Mouse (Mus musculus): ENCODE results near the gene Dnajc11. TPM values are rescaled to one million over a fixed set of nuclear protein-coding genes. Genes with fewer than 3 reads are reported as not detected.
A peak's percentile ranks its signal among the peaks of the same experiment; 100 is the strongest.

Gene Dnajc11
- polyA plus RNA-seq, 1 experiment from 2014 or later: 81.6 TPM

DNA sequence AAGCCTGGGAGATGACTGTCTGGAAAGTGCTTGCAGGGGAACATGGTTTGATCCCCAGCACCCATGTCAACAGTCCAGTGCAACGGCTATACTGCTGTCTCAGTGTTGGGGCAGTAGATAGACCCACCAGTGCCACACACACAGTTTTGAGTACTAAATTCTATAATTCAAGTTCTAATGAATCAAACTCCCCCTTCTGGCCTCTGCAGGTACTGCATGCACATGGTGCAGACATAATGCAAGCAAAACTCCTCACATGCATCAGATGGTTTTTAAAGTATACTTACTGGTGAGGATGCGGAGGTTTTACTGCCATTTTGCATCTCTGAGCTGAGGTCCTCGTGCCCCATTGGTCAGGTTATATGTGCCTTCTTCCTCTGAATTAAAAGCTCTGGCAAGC is 42.0 kb downstream of the Dnajc11 start:
- no peaks in the 10 kb centered on the region for H3K4me1 ChIP-seq (replicated peaks)
- ATAC-seq (ENCODE audit: low FRiP score, low read depth): no peak
- H3K4me2 ChIP-seq: no peak overlapping the region
- H3K4me3 ChIP-seq: no peak overlapping the region
- no peaks in the 10 kb centered on the region for H3K9me3 ChIP-seq
- H3K9ac ChIP-seq: no peak overlapping the region
- WGBS: 93% methylated on average over 3 of the region's 3 CpGs
- no peaks in the 10 kb centered on the region for H3K27me3 ChIP-seq
- H3K27ac ChIP-seq (replicated peaks): no peak overlapping the region
- H3K36me3 ChIP-seq: peaks cover 33% of the 10 kb centered on the region

DNA sequence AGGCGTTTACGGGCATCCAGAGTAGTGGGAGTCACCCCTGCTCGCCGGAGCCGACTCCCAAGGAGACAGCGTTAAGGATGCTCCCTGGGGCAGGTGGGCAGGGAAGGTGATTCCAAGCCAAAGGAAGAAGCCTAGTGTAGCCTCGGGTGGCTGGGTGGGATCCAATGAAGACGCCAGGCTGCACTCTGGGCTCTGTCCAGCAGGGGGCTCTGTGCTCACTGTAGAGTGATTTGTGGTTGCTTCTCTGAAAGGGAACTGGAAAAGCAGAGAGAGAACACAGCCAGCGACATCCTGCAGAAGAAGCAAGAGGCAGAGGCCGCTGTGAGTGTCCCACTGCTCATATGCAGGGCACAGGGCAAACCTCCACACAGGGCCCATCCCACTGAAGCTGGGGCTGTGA is 44.3 kb downstream of the Dnajc11 start:
- peak; percentile 25; the same call in 1 of the 2 replicates for ATAC-seq (ENCODE audit: low FRiP score, low read depth)
- Histone ChIP-seq H3K27me3 (no peaks in the 10 kb centered on the region), H3K27ac (replicated peaks) (no peak overlapping the region), H3K4me3 (no peak overlapping the region), H3K9ac (no peak overlapping the region), H3K9me3 (no peaks in the 10 kb centered on the region), H3K36me3 (peaks cover 38% of the 10 kb centered on the region), H3K4me2 (no peak overlapping the region), H3K4me1 (replicated peaks) (peaks cover 3% of the 10 kb centered on the region; the same call in 1 of the 2 replicates)
- 40% methylated on average over 10 of the region's 10 CpGs for WGBS

DNA sequence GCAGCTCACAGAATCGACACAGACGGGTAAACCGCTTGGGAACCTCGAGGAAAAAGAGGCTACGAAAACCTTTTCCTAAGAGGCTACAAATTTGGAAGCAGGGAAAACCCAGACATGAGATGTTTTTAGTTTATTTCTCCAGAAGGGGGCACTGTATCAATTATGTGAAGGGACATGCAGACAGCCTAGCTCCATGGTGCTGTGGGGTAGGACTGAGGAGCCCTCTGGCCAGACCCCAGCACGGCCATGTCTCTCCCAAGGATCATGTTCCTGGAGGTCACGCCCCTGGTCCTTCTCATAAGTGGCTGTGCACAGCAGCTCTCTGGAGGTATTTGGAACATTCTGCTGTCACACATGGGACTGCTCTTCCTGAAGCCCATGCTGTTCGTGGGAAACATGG is 47.2 kb downstream of the Dnajc11 start:
- no peak for ATAC-seq (ENCODE audit: low FRiP score, low read depth)
- H3K27ac ChIP-seq (replicated peaks): no peak overlapping the region
- no peak overlapping the region for H3K4me3 ChIP-seq
- 81% methylated on average over 8 of the region's 8 CpGs for WGBS
- H3K9me3 ChIP-seq: no peaks in the 10 kb centered on the region
- H3K36me3 ChIP-seq: peaks cover 21% of the 10 kb centered on the region
- no peaks in the 10 kb centered on the region for H3K27me3 ChIP-seq
- peaks cover 3% of the 10 kb centered on the region; the same call in 1 of the 2 replicates for H3K4me1 ChIP-seq (replicated peaks)
- H3K9ac ChIP-seq: no peak overlapping the region
- no peak overlapping the region for H3K4me2 ChIP-seq

- Histone ChIP-seq H3K27me3 (no peaks in the 10 kb centered on the region), H3K27ac (replicated peaks) (peak overlapping the region; percentile 42; the same call in 1 of the 2 replicates), H3K9ac (no peak overlapping the region), H3K4me1 (replicated peaks) (peaks cover 4% of the 10 kb centered on the region), H3K4me2 (no peak overlapping the region), H3K9me3 (no peaks in the 10 kb centered on the region), H3K4me3 (no peak overlapping the region), H3K36me3 (peaks cover 18% of the 10 kb centered on the region)
- WGBS: 10% methylated on average over 5 of the region's 5 CpGs
- peak; percentile 67 for ATAC-seq (ENCODE audit: low FRiP score, low read depth)
Observed at GRCm38 (mm10) chr4:151981363-151981762, 47.9 kb downstream of the Dnajc11 start.

DNA sequence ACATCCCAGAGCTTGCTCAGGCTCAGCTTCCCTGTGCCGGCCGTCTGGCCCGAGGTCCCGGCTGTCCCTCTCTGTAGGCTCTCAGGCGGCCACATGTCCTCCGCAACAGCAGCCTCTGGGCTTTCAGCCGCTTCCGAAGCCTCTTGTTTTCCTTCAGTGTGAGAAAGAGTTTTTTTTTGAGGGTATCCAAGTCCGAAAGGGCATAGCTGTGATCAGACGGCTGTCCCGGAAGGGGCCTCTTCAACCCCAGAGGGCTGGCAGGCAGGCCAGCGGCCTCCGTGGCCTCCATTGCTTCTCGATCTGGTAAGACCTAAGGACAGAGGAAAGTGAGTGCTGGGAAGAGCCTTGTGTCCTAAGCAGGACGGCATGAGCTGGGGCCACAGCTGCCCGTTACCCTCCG is 49.6 kb downstream of the Dnajc11 start:
- WGBS: 60% methylated on average over 17 of the region's 17 CpGs
- no peak overlapping the region for H3K27ac ChIP-seq (replicated peaks)
- no peak overlapping the region for H3K4me3 ChIP-seq
- H3K9me3 ChIP-seq: no peaks in the 10 kb centered on the region
- H3K4me1 ChIP-seq (replicated peaks): peaks cover 21% of the 10 kb centered on the region
- ATAC-seq (ENCODE audit: low FRiP score, low read depth): no peak
- peaks cover 13% of the 10 kb centered on the region for H3K36me3 ChIP-seq
- H3K9ac ChIP-seq: no peak overlapping the region
- H3K4me2 ChIP-seq: no peak overlapping the region
- H3K27me3 ChIP-seq: no peaks in the 10 kb centered on the region

DNA sequence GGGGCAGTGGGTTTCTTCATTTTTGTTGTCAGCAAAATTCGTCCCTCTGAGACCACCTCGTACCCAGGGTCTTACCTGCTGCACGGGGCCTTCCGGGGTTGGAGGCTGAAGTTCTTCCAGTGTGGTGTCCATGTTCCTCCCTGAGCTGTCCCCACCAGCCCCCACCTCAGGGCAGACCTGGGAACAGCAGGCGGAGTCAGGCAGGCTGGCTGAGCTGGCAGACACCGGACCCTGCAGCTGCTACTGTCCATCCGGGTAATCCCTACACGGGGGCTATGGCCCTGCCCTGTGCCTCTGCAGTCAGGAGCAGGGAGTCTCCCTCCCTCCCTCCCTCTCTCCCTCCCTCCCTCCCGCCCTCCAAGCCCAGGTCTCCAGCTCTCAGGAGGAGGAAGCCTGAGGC is 50.1 kb downstream of the Dnajc11 start:
- Histone ChIP-seq H3K27ac (replicated peaks) (no peak overlapping the region), H3K4me2 (no peak overlapping the region), H3K9ac (no peak overlapping the region), H3K9me3 (no peaks in the 10 kb centered on the region), H3K36me3 (peaks cover 13% of the 10 kb centered on the region), H3K27me3 (no peaks in the 10 kb centered on the region), H3K4me1 (replicated peaks) (peaks cover 24% of the 10 kb centered on the region), H3K4me3 (no peak overlapping the region)
- no peak for ATAC-seq (ENCODE audit: low FRiP score, low read depth)
- WGBS: 50% methylated on average over 8 of the region's 9 CpGs

GRCm38 (mm10) chr4:151985886-151986285 is 52.4 kb downstream of the Dnajc11 start:
- Histone ChIP-seq H3K4me1 (replicated peaks) (peaks cover 29% of the 10 kb centered on the region), H3K36me3 (peaks cover 15% of the 10 kb centered on the region; the same call in 1 of the 2 replicates), H3K27ac (replicated peaks) (no peak overlapping the region), H3K9me3 (no peaks in the 10 kb centered on the region), H3K27me3 (no peaks in the 10 kb centered on the region), H3K9ac (no peak overlapping the region), H3K4me3 (no peak overlapping the region), H3K4me2 (no peak overlapping the region)
- WGBS: 41% methylated on average over 10 of the region's 10 CpGs
- ATAC-seq (ENCODE audit: low FRiP score, low read depth): no peak

- Histone ChIP-seq H3K9me3 (no peaks in the 10 kb centered on the region), H3K27me3 (no peaks in the 10 kb centered on the region), H3K4me3 (no peak overlapping the region), H3K4me2 (no peak overlapping the region), H3K36me3 (peaks cover 19% of the 10 kb centered on the region), H3K4me1 (replicated peaks) (peaks cover 27% of the 10 kb centered on the region), H3K9ac (no peak overlapping the region), H3K27ac (replicated peaks) (no peak overlapping the region)
- no peak for ATAC-seq (ENCODE audit: low FRiP score, low read depth)
- WGBS: 66% methylated on average over 8 of the region's 8 CpGs
Observed at GRCm38 (mm10) chr4:151986650-151987049, 53.2 kb downstream of the Dnajc11 start.

DNA sequence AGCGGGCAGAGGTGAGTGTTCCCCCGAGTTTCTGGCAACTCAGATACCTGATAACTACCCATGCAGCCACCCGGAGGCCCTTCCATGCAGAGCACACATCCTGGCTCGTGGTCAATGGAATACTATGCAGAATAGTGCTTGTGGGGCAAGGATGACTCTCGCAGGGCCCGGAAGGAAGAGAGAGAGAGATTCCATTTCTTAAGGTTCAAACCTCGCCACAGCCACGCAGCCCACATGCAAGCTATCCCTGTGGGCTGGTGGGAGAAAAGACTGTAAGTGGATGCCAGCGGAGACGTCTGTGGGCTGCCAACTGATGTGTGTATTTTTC is 54.5 kb downstream of the Dnajc11 start:
- Histone ChIP-seq H3K4me1 (replicated peaks) (peaks cover 26% of the 10 kb centered on the region), H3K27ac (replicated peaks) (peak overlapping the region; percentile 81), H3K9me3 (no peaks in the 10 kb centered on the region), H3K27me3 (no peaks in the 10 kb centered on the region), H3K4me3 (peak overlapping the region; percentile 70), H3K9ac (peak overlapping the region; percentile 86), H3K36me3 (peaks cover 27% of the 10 kb centered on the region), H3K4me2 (peak overlapping the region; percentile 72)
- ATAC-seq (ENCODE audit: low FRiP score, low read depth): no peak
- 24% methylated on average over 10 of the region's 10 CpGs for WGBS

GRCm38 (mm10) chr4:151988342-151989109 is 55.0 kb downstream of the Dnajc11 start, which contains the start of gene Thap3:
Thap3 (minus strand) TSS chr4:151988997.
- Histone ChIP-seq H3K4me1 (replicated peaks) (peaks cover 29% of the 10 kb centered on the region), H3K4me2 (peak within 1 kb of the TSS; percentile 72), H3K27me3 (no peaks in the 10 kb centered on the region), H3K36me3 (peaks cover 27% of the 10 kb centered on the region), H3K4me3 (peak within 1 kb of the TSS; percentile 70), H3K9ac (peak within 1 kb of the TSS; percentile 86), H3K9me3 (no peaks in the 10 kb centered on the region), H3K27ac (replicated peaks) (peak within 1 kb of the TSS; percentile 81)
- ATAC-seq (ENCODE audit: low FRiP score, low read depth): peak; percentile 75
- WGBS: 1% methylated on average over 53 of the region's 54 CpGs

DNA sequence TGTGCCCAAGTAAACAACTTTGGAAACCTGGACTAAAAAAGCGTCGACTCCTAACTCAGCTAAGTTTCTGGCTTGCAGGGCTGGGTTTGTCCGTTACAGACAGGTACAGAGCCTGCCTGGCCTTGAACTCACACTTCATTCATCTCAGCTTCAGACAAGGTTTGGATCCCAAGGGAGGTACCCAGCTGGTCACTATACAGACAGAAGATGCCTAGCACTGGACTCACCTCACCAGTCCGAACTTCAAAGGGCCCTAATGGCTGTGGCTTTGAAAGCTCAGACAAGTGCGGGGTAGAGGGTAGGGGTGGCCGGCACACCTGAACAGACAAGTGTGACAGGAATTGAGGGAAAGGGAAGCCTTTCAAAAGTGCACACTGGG is 55.6 kb downstream of the Dnajc11 start:
- H3K27ac ChIP-seq (replicated peaks): peak overlapping the region; percentile 81
- no peaks in the 10 kb centered on the region for H3K27me3 ChIP-seq
- peaks cover 34% of the 10 kb centered on the region for H3K4me1 ChIP-seq (replicated peaks)
- H3K36me3 ChIP-seq: peaks cover 27% of the 10 kb centered on the region
- H3K9me3 ChIP-seq: no peaks in the 10 kb centered on the region
- H3K9ac ChIP-seq: no peak overlapping the region
- no peak for ATAC-seq (ENCODE audit: low FRiP score, low read depth)
- peak overlapping the region; percentile 72 for H3K4me2 ChIP-seq
- 34% methylated on average over 6 of the region's 6 CpGs for WGBS
- peak overlapping the region; percentile 70 for H3K4me3 ChIP-seq

GRCm38 (mm10) chr4:151992091-151992490 is 58.6 kb downstream of the Dnajc11 start:
- no peak overlapping the region for H3K4me3 ChIP-seq
- H3K27me3 ChIP-seq: no peaks in the 10 kb centered on the region
- H3K9ac ChIP-seq: no peak overlapping the region
- 95% methylated on average over 9 of the region's 9 CpGs for WGBS
- H3K4me1 ChIP-seq (replicated peaks): peaks cover 35% of the 10 kb centered on the region
- no peak overlapping the region for H3K27ac ChIP-seq (replicated peaks)
- ATAC-seq (ENCODE audit: low FRiP score, low read depth): no peak
- H3K36me3 ChIP-seq: peaks cover 27% of the 10 kb centered on the region
- H3K4me2 ChIP-seq: no peak overlapping the region
- no peaks in the 10 kb centered on the region for H3K9me3 ChIP-seq

DNA sequence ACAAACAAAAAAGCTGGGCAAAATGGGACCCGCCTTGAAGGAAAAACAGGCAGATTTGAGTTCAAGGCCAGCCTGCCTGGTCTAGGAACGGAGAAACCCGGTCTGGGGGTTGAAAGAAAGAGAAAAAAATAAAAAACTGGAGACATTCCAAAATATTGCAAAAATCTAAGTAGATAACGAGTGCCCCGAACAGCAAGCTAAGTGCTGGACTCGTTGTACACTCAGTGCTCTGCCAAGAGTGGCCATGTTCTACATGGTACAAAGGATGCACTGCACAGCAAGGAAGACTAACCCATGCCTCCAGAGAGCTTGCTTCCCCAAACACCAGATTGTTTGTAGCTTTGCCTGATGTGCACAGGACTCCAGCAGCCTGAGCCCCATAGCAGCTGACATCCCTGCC is 59.5 kb downstream of the Dnajc11 start:
- H3K9me3 ChIP-seq: no peaks in the 10 kb centered on the region
- H3K4me2 ChIP-seq: no peak overlapping the region
- H3K27me3 ChIP-seq: no peaks in the 10 kb centered on the region
- H3K27ac ChIP-seq (replicated peaks): no peak overlapping the region
- H3K36me3 ChIP-seq: peaks cover 27% of the 10 kb centered on the region
- H3K9ac ChIP-seq: no peak overlapping the region
- ATAC-seq (ENCODE audit: low FRiP score, low read depth): no peak
- no peak overlapping the region for H3K4me3 ChIP-seq
- 82% methylated on average over 6 of the region's 6 CpGs for WGBS
- H3K4me1 ChIP-seq (replicated peaks): peaks cover 34% of the 10 kb centered on the region

Measured in hindbrain, embryonic 15.5 days (tissue).